Mouse (Mus musculus) lung, adult 2 months (tissue): ENCODE data around the gene Rabep1.

Experiments
- CTCF ChIP-seq: fragments of 200-500 bp; IDR thresholded peaks from 2 replicates; pipeline ENCODE4 v1.5.1; 2011; ENCODE audit warnings: mild to moderate bottlenecking, low read length, control low read depth; ENCODE audit not compliant: insufficient read depth
- POLR2A ChIP-seq: fragments of 200-500 bp; IDR thresholded peaks from 2 replicates; pipeline ENCODE4 v1.6.1; 2011; ENCODE audit warnings: low read depth, mild to moderate bottlenecking, control low read depth, low read length, borderline replicate concordance; ENCODE audit errors: extremely low read depth

DNA sequence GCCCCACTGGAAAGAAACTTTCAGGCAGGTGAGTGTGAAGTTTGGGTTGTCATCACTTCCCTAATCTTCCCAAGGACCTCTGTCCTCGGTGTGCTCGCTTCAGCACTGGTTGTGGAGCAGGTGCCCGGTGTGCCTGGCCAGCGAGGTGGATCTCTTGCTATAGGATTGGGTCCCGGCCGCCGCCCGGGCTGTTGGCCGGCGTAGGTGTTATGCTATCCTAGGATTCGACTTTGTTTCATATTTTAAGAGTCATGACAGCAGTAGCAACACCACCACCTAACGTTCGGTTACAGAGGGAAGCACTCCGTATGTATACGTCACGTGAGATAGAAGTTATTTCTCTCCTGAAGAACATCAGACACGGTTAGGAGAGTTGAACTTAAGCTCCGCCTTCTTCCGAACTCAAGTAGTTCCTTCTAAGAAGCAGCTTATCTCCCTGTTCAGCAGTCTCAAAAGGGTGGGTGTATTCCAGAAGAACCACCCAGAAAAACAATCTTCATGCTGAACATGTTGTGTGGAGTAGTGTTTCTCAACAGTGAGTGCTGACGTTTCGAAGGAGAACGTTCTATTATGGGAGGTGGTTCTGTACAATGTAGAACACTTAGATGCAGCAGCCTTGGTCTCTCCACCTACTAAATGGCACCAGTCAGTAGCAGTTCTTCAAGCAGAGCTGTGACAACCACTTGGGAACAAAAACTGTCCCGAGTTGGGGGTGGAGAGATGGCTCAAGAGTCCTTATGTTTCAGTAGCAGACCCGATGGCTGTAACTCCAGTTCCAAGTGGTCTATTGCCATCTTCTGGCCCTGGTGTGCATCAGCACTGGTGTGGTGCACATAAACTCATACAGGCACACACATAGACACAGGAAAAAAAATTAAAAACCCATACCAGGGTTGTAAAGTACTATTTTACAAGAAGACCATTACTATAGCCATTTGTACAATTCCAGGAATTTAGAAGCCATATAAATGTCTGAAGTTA is 126.3 kb downstream of the Rabep1 start:
- no peak for TF ChIP-seq POLR2A
- peak; percentile 23; the same call in 1 of the 2 replicates for TF ChIP-seq CTCF
